Mouse (Mus musculus) adrenal gland, postnatal 36 days (tissue): Measurements from ENCODE around the gene Stat5a. TPM values are rescaled to one million over a fixed set of nuclear protein-coding genes. Genes with fewer than 3 reads are reported as not detected.

Experiments
- total RNA-seq, 2 experiments: library from RNA; stranded (reverse); gene quantifications; 2 replicates each; pipeline ENCODE4 v1.2.3; 2021

Gene Stat5a
- total RNA-seq, 2 experiments from 2014 or later, result 26.3 to 39.8 TPM

Other genes with a start within 250 kb of the Stat5a start
- gene Nkiras2, start 240.1 kb upstream of the Stat5a start, total RNA-seq, result 10 to 100 TPM; 32.9 to 43.6 TPM
- 100 to 1,000 TPM; 207 to 222 TPM for gene Dnajc7, start 239.2 kb upstream of the Stat5a start, total RNA-seq
- under 1 TPM; 0.13 to 0.43 TPM for gene Zfp385c, start 166.9 kb upstream of the Stat5a start, total RNA-seq
- 10 to 100 TPM; 39.5 to 60.6 TPM for gene Dhx58, start 155.1 kb upstream of the Stat5a start, total RNA-seq
- 10 to 100 TPM; 44.5 to 45.5 TPM for gene Kat2a, start 146.9 kb upstream of the Stat5a start, total RNA-seq
- not detected for gene Hspb9, start 145.5 kb upstream of the Stat5a start, total RNA-seq
- 100 to 1,000 TPM; 172 to 187 TPM for gene Rab5c, start 121.1 kb upstream of the Stat5a start, total RNA-seq
- gene Kcnh4, start 99.4 kb upstream of the Stat5a start, total RNA-seq, result under 1 TPM; 0.10 to 0.13 TPM
- not detected for gene Hcrt, start 96.4 kb upstream of the Stat5a start, total RNA-seq
- 10 to 100 TPM; 18.8 to 25.8 TPM for gene Ghdc, start 88.4 kb upstream of the Stat5a start, total RNA-seq
- 100 to 1,000 TPM in 1 of 2 experiments, 10 to 100 TPM in 1; 58.3 to 111 TPM for gene Stat5b, start 8.6 kb upstream of the Stat5a start, total RNA-seq
- gene Stat3, start 80.2 kb downstream of the Stat5a start, total RNA-seq, result 100 to 1,000 TPM in 1 of 2 experiments, 10 to 100 TPM in 1; 74.2 to 109 TPM
- 100 to 1,000 TPM; 307 to 340 TPM for gene Cavin1, start 111.5 kb downstream of the Stat5a start, total RNA-seq
- gene Atp6v0a1, start 150.1 kb downstream of the Stat5a start, total RNA-seq, result 100 to 1,000 TPM; 122 to 148 TPM
- 10 to 100 TPM; 36.3 to 47.0 TPM for gene Naglu, start 210.7 kb downstream of the Stat5a start, total RNA-seq
- gene Hsd17b1, start 219.1 kb downstream of the Stat5a start, total RNA-seq, result 1 to 10 TPM; 1.5 to 3.3 TPM
- 100 to 1,000 TPM in 1 of 2 experiments, 10 to 100 TPM in 1; 71.3 to 111 TPM for gene Coasy, start 223.2 kb downstream of the Stat5a start, total RNA-seq
- 10 to 100 TPM; 50.1 to 63.1 TPM for gene Mlx, start 227.9 kb downstream of the Stat5a start, total RNA-seq
- 1 to 10 TPM; 5.8 to 6.6 TPM for gene Psmc3ip, start 236.1 kb downstream of the Stat5a start, total RNA-seq